Mouse (Mus musculus): ENCODE data around the gene Sclt1.

Gene Sclt1

DNA sequence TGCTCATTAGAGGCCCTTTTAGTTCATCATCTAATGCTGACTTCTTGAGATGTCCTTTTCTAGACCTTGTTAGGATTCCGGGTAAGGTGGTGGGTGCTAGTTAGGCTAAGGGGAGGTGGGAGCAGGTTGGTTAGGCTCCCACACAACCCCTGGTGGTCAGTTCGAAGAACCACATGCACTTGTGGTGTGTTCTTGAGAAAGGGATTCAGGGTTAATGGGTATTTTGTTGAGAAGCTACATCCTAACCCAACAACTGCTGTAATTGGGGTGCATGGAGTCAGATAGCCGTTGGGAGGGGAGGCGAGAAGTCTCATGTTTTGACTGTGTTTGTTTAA, 136.0 kb downstream of the Sclt1 start:
- DNase-seq (ENCODE audit: extremely low spot score, low spot score): no peak

DNA sequence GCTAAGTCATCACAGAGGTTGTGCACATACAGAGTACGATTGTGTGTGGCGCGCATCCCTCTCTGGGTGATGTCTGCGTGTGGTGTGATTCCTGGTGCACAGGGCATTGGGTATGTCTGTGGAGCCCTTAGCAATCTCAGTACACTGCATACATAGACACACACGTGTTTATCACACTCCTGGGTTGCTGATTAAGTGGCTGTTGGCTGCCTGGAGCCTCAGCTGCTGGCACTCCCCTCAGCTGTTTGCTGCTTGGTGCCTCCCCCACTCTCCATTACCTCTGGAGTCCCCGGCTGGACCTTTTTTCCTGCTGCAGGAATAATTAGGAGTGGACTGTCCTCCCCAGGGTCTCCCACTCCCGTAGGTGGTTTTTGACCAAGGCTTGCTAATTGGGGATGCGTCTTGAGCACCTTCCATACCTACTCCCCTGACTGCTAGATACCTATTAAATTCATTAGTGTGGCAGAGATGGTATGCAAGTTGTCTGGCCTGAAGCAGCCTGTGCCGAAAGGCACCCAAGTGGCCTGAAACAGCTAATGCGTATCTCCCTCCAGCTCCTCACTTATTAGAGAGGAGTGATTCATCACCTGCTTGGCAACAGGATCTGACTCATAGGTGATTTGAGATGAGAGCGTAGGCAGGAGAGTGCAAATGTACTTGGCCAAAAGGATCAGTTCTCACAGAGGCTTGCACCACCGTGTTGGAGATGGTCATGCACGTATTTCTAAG, 136.5 kb downstream of the Sclt1 start:
- no peak for DNase-seq (ENCODE audit: extremely low spot score, low spot score)

DNA sequence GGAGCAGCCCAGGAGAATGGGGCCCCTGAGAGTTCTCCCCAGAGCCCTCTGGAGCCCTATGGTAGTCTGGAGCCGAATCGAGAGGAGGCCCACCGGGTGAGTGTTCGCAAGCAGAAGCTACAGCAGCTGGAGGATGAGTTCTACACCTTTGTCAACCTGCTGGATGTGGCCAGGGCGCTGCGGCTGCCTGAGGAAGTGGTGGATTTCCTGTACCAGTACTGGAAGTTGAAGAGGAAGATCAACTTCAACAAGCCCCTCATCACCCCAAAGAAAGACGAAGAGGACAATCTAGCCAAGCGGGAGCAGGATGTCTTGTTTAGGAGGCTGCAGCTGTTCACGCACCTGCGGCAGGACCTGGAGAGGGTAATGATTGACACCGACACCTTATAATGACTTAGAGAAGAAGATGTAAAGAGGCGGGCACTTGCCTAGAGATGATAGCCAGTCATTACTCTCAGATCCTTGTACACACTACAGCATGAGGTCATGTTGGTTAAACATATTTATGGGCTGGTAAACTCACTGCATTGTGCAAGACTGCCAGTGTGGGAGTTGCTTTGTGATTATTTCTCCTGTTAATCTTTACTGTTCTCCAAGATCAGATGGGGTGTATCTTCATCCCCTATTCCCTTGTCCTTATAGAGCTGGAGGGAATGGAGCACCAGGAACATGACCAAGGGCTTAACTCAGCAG, 137.5 kb downstream of the Sclt1 start:
- no peak for DNase-seq (ENCODE audit: extremely low spot score, low spot score)

DNA sequence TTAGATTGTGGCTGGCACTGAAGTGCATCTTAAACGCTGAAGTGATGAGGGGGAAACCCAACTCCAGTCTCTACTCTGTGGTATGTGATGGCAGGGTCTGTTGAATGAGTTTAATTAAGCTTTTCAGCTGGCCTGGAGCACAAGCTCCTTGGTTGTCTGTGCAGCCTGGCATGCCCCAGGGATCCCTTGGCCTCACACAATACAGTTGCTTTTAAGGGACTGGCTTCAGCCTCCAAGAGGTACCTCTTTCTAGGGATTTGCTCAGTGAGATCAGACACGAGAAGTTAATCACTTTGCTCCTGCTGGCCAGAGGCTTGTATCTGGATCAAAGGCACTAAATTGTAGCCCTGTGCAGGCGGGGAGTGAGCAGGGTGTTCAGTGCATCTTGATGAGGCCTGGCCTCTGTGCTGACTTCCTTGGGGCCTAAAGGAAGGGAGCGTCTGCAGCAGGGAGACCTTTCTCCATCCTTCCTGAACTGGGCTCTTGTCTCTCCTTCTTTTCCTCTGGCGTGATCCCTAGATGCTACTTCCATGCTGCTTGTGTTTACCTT, 138.8 kb downstream of the Sclt1 start:
- DNase-seq (ENCODE audit: extremely low spot score, low spot score): no peak

- DNase-seq (ENCODE audit: extremely low spot score, low spot score): no peak
Observed at GRCm38 (mm10) chr3:41602933-41603332, 139.4 kb downstream of the Sclt1 start.

DNA sequence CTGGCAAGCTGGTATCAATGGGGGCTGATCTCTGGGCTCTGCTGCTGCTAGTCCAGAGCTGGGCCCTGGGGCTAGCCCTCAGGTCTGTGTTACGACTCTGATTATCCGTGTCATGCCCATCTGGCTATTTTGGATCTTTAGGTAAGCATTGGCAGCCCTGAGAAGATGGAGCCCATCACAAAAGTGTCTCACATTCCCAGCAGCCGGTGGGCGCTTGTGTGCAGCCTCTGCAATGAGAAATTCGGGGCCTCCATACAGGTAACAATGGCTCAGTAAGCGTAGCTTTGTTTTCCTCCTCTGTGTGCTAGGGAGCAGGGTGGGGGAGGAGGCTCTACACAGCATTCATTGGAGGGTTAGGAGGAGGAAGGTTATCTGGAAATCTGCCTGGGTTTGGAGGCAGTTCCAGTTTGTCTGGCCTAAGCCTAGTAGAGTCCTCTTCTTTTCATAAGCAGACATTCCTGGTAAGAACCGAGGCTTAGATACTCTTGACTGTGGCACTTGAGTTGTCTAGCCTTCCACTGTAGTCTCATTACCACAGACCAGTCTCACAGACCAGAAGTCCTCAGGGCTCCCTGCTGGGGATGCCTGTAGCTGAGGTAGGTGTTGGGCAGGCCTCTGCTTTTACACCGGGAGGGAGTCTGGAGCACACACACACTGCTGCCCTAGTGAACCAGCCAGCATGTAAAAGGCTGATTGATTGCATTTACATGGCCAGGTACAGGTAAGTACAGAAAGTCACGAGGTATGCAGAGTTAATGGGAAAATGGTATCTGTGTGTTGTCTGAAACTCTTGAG, 140.9 kb downstream of the Sclt1 start:
- no peak for DNase-seq (ENCODE audit: extremely low spot score, low spot score)

- no peak for DNase-seq (ENCODE audit: extremely low spot score, low spot score)
Observed at GRCm38 (mm10) chr3:41599806-41600589, 142.3 kb downstream of the Sclt1 start.

GRCm38 (mm10) chr3:41599226-41599625, 143.1 kb downstream of the Sclt1 start:
- DNase-seq (ENCODE audit: extremely low spot score, low spot score): no peak

DNA sequence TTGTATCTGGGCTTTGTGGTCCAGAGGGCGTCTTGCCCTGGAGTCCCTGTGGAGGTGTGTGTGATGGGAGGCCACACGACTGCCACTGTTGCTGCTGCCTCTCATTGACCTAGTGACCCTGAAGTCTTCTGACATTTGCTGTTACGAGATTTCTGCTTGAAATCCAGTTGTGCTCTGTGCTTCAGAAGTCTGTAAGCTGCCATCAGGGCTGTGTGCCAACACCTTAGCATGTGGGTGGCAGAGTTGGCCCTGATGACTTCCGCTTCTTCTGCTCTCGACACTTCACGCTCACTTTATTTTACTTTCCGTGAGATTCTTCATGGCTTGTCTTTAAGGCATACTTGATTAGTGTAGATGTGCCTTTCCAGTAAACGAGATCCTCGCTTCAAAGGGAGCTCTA, 143.9 kb downstream of the Sclt1 start:
- DNase-seq (ENCODE audit: extremely low spot score, low spot score): no peak

DNA sequence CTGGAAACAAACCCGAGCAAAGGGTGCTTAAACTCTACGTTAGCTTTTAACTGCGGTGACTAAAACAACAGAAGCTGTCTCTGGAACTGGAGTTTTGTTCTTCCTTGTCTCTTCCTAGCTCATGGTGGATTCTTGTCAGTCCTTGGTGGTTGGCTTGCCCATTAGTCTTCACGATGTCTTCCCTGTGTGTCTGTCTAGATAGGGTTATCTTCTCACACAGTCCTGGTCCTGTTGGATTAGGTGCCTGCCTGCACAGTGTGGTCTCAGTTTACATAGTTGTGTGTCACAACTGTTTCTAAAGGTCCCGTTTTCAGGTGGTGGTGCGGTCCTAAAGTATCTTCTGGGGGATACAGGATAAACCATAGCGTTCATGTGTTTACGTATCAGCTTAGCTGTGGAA, 145.3 kb downstream of the Sclt1 start:
- no peak for DNase-seq (ENCODE audit: extremely low spot score, low spot score)

GRCm38 (mm10) chr3:41595010-41595409, 147.3 kb downstream of the Sclt1 start:
- DNase-seq (ENCODE audit: extremely low spot score, low spot score): no peak

DNA sequence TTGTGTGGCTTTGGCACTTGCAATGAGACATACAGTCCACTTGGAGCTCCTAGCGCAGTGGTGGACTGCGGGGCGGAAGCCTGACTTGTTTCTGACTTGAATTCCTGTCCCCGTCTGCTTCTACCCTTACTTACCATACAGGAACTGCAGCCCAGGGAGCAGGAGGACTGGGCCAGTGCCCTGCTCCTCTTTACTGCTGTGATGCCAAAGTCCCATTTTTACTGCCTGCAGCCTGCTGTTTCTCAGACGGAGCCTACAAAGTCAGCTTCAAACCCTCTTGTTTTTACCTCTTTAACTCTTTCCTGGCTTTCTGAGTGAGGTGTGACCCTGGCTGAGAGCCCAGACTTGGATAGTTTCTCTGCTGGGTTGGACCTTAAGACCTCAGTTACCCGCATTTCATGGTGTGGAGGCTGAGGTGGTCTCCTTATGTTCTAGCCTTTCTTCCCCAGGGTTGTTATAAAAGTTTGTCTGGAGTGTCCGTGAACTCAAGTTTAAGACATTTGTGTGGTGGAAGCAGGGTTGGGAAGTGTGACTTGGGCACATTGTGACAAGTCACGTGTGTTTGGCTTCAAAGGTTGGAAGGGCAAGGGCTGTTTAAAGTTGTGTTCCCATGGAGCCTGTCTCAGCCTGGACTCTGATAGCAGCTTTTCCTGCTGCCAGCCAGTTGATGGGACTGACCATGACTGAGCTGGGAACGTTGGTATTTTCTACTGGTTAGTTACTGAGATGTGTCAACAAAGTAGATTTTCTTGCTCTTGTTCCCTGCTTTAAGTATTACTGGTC, 148.0 kb downstream of the Sclt1 start:
- DNase-seq (ENCODE audit: extremely low spot score, low spot score): no peak

- no peak for DNase-seq (ENCODE audit: extremely low spot score, low spot score)
Observed at GRCm38 (mm10) chr3:41592805-41593204, 149.5 kb downstream of the Sclt1 start.

DNA sequence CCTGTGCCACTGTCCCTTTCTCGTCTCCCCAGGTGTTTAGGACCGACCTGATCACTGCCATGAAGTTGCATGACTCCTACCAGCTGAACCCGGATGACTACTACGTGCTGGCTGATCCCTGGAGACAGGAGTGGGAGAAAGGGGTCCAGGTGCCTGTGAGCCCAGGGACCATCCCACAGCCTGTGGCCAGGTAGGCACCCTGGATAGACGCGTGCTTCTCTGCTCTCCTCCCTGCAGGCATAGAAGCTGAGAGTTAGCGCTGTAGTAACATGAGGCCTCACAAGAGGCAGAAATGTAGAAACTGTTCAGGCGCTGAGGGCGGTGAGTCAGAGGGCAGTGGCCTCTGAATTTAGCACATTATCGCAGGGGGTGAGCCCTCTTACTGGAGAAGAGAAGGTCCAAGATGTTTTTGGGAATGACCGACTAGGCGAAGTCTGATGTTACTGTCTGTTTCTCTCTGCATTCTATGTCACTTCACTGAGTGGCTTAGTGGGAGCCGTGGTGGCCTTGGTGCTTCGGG, 150.6 kb downstream of the Sclt1 start:
- DNase-seq (ENCODE audit: extremely low spot score, low spot score): no peak

- DNase-seq (ENCODE audit: extremely low spot score, low spot score): no peak
Observed at GRCm38 (mm10) chr3:41590695-41591559, 151.4 kb downstream of the Sclt1 start.

GRCm38 (mm10) chr3:41589988-41590387, 152.3 kb downstream of the Sclt1 start:
- no peak for DNase-seq (ENCODE audit: extremely low spot score, low spot score)

DNA sequence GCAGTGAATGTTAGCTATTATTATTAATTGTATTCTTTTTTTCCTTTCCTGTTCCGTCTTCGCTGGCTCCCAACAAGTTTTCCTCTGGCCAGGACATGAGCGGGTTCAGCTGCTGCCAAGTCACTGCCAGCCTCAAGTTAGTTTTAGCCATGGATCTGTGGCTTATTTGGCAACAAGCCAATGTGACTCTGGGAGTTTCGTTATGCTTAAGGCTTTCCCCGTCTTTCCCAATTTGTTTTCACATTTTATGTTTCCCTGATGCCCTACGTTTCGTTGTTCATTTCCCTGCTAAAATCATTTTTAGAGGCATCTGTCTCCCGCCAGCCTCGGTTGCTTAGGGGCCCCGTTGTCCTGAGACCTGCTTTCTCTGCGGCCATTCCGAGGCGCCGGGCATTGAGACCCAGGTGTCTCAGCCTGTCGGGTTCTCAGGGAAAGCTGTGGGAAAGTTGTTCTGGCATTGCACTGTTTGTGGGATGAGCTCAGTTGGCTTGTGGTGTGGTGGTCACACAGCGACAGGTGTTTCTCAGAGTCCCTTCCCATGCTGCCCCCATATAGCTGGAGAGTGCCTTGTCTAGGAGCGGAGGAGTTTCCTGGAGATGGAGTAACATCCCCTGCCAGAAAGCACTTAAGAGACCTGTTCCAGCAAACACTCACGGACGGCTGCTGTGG, 152.9 kb downstream of the Sclt1 start:
- DNase-seq (ENCODE audit: extremely low spot score, low spot score): no peak

DNA sequence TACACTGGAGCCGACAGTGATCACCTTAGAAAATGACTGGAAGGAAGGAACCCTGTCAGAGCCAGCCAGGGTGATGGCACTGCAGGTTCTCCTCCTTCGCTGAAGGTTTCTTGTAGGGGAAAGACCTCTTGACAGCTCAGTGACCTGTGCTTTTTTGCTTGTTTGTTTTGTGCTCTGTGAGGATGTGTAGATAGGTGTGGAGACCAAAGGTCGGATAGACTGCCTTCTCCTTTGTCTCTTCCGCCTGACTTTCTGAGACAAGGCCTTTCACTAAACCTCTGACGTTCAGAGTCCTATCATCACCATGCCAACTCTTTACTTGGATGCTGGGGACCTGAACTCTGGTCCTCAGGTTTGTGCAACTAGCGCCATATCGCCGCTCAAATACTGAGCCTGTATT, 153.8 kb downstream of the Sclt1 start:
- no peak for DNase-seq (ENCODE audit: extremely low spot score, low spot score)

GRCm38 (mm10) chr3:41587588-41587987, 154.7 kb downstream of the Sclt1 start:
- no peak for DNase-seq (ENCODE audit: extremely low spot score, low spot score)

Measured in neural tube, embryonic 10.5 days (tissue).